Mouse (Mus musculus) bone marrow macrophage, adult 2 months (primary cell): ENCODE measurements around the gene Cnot2.

ENCODE experiments used
- CTCF ChIP-seq: IDR thresholded peaks from 2 replicates; pipeline ENCODE4 v1.5.1; 2012; ENCODE audit warnings: low read depth, mild to moderate bottlenecking, low read length, moderate library complexity
- POLR2A ChIP-seq: IDR thresholded peaks from 2 replicates; pipeline ENCODE4 v1.6.1; 2012; ENCODE audit warnings: mild to moderate bottlenecking, low read depth, low read length, borderline replicate concordance

GRCm38 (mm10) chr10:116472579-116472978 is 108.7 kb downstream of the Cnot2 start:
- TF ChIP-seq POLR2A (no peak), CTCF (no peak)
